Mouse (Mus musculus): Measurements from ENCODE around the gene Trarg1. TPM values are rescaled to one million over a fixed set of nuclear protein-coding genes. Genes with fewer than 3 reads are reported as not detected.

Trarg1 gene
- polyA plus RNA-seq, 1 experiment from 2014 or later, result 0.23 TPM

- Histone ChIP-seq H3K4me3 (ENCODE audit: low read depth, low read length) (no peak overlapping the region), H3K9ac (ENCODE audit: low read length) (no peak overlapping the region), H3K27me3 (replicated peaks; ENCODE audit: control insufficient read depth, insufficient read depth, low read length) (peaks cover 18% of the 10 kb centered on the region; the same call in 1 of the 2 replicates), H3K9me3 (replicated peaks; ENCODE audit: control insufficient read depth, low read length) (no peaks in the 10 kb centered on the region), H3K36me3 (ENCODE audit: control insufficient read depth, insufficient read depth, low read length) (no peaks in the 10 kb centered on the region), H3K4me2 (ENCODE audit: low read length) (peak overlapping the region; percentile 42), H3K27ac (ENCODE audit: low read depth, low read length) (peak overlapping the region; percentile 72), H3K4me1 (ENCODE audit: control insufficient read depth, insufficient read depth, low read length) (peaks cover 15% of the 10 kb centered on the region)
- peak; percentile 85 for DNase-seq (ENCODE audit: low spot score)
- 6% methylated on average over 9 of the region's 9 CpGs for WGBS
- peak; percentile 52 for ATAC-seq
Measured at GRCm38 (mm10) chr11:76647500-76647899, 32.1 kb upstream of the Trarg1 start.

- H3K27me3 ChIP-seq (replicated peaks; ENCODE audit: control insufficient read depth, insufficient read depth, low read length), result peaks cover 6% of the 10 kb centered on the region; the same call in 1 of the 2 replicates
- no peak for DNase-seq (ENCODE audit: low spot score)
- H3K4me2 ChIP-seq (ENCODE audit: low read length), result no peak overlapping the region
- no peaks in the 10 kb centered on the region for H3K9me3 ChIP-seq (replicated peaks; ENCODE audit: control insufficient read depth, low read length)
- 61% methylated on average over 14 of the region's 14 CpGs for WGBS
- no peaks in the 10 kb centered on the region for H3K36me3 ChIP-seq (ENCODE audit: control insufficient read depth, insufficient read depth, low read length)
- no peak overlapping the region for H3K27ac ChIP-seq (ENCODE audit: low read depth, low read length)
- no peak overlapping the region for H3K4me3 ChIP-seq (ENCODE audit: low read depth, low read length)
- peaks cover 9% of the 10 kb centered on the region for H3K4me1 ChIP-seq (ENCODE audit: control insufficient read depth, insufficient read depth, low read length)
- no peak for ATAC-seq
- no peak overlapping the region for H3K9ac ChIP-seq (ENCODE audit: low read length)
Measured at GRCm38 (mm10) chr11:76650862-76651560, 28.6 kb upstream of the Trarg1 start.

GRCm38 (mm10) chr11:76652838-76653334 lies 26.7 kb upstream of the Trarg1 start:
- H3K9me3 ChIP-seq (replicated peaks; ENCODE audit: control insufficient read depth, low read length), result no peaks in the 10 kb centered on the region
- H3K27me3 ChIP-seq (replicated peaks; ENCODE audit: control insufficient read depth, insufficient read depth, low read length), result peaks cover 6% of the 10 kb centered on the region; the same call in 1 of the 2 replicates
- 45% methylated on average over 3 of the region's 3 CpGs for WGBS
- H3K4me2 ChIP-seq (ENCODE audit: low read length), result no peak overlapping the region
- H3K4me1 ChIP-seq (ENCODE audit: control insufficient read depth, insufficient read depth, low read length), result no peaks in the 10 kb centered on the region
- no peak overlapping the region for H3K27ac ChIP-seq (ENCODE audit: low read depth, low read length)
- H3K9ac ChIP-seq (ENCODE audit: low read length), result no peak overlapping the region
- H3K36me3 ChIP-seq (ENCODE audit: control insufficient read depth, insufficient read depth, low read length), result no peaks in the 10 kb centered on the region
- ATAC-seq (no peak), DNase-seq (ENCODE audit: low spot score) (no peak)
- H3K4me3 ChIP-seq (ENCODE audit: low read depth, low read length), result no peak overlapping the region

- Histone ChIP-seq H3K27me3 (replicated peaks; ENCODE audit: control insufficient read depth, insufficient read depth, low read length) (peaks cover 4% of the 10 kb centered on the region; the same call in 1 of the 2 replicates), H3K9me3 (replicated peaks; ENCODE audit: control insufficient read depth, low read length) (no peaks in the 10 kb centered on the region), H3K9ac (ENCODE audit: low read length) (no peak overlapping the region), H3K4me2 (ENCODE audit: low read length) (no peak overlapping the region), H3K27ac (ENCODE audit: low read depth, low read length) (no peak overlapping the region), H3K4me3 (ENCODE audit: low read depth, low read length) (no peak overlapping the region), H3K36me3 (ENCODE audit: control insufficient read depth, insufficient read depth, low read length) (no peaks in the 10 kb centered on the region), H3K4me1 (ENCODE audit: control insufficient read depth, insufficient read depth, low read length) (no peaks in the 10 kb centered on the region)
- DNase-seq (ENCODE audit: low spot score) (peak; percentile 81), ATAC-seq (no peak)
- WGBS, result 6% methylated on average over 10 of the region's 10 CpGs
Measured at GRCm38 (mm10) chr11:76655106-76655505, 24.5 kb upstream of the Trarg1 start.

- no peak overlapping the region for H3K4me2 ChIP-seq (ENCODE audit: low read length)
- H3K36me3 ChIP-seq (ENCODE audit: control insufficient read depth, insufficient read depth, low read length), result no peaks in the 10 kb centered on the region
- H3K27ac ChIP-seq (ENCODE audit: low read depth, low read length), result no peak overlapping the region
- 42% methylated on average over 4 of the region's 4 CpGs for WGBS
- H3K4me1 ChIP-seq (ENCODE audit: control insufficient read depth, insufficient read depth, low read length), result no peaks in the 10 kb centered on the region
- DNase-seq (ENCODE audit: low spot score) (no peak), ATAC-seq (no peak)
- no peak overlapping the region for H3K4me3 ChIP-seq (ENCODE audit: low read depth, low read length)
- H3K27me3 ChIP-seq (replicated peaks; ENCODE audit: control insufficient read depth, insufficient read depth, low read length), result no peaks in the 10 kb centered on the region
- H3K9ac ChIP-seq (ENCODE audit: low read length), result no peak overlapping the region
- H3K9me3 ChIP-seq (replicated peaks; ENCODE audit: control insufficient read depth, low read length), result no peaks in the 10 kb centered on the region
Measured at GRCm38 (mm10) chr11:76657450-76657970, 22.1 kb upstream of the Trarg1 start.

GRCm38 (mm10) chr11:76659138-76659930 lies 20.3 kb upstream of the Trarg1 start:
- no peak for DNase-seq (ENCODE audit: low spot score)
- H3K4me2 ChIP-seq (ENCODE audit: low read length), result no peak overlapping the region
- H3K9me3 ChIP-seq (replicated peaks; ENCODE audit: control insufficient read depth, low read length), result no peaks in the 10 kb centered on the region
- H3K9ac ChIP-seq (ENCODE audit: low read length), result no peak overlapping the region
- no peak overlapping the region for H3K4me3 ChIP-seq (ENCODE audit: low read depth, low read length)
- H3K4me1 ChIP-seq (ENCODE audit: control insufficient read depth, insufficient read depth, low read length), result no peaks in the 10 kb centered on the region
- no peaks in the 10 kb centered on the region for H3K36me3 ChIP-seq (ENCODE audit: control insufficient read depth, insufficient read depth, low read length)
- WGBS, result 78% methylated on average over 14 of the region's 14 CpGs
- H3K27ac ChIP-seq (ENCODE audit: low read depth, low read length), result no peak overlapping the region
- no peak for ATAC-seq
- H3K27me3 ChIP-seq (replicated peaks; ENCODE audit: control insufficient read depth, insufficient read depth, low read length), result peaks cover 4% of the 10 kb centered on the region; the same call in 1 of the 2 replicates

GRCm38 (mm10) chr11:76661790-76662468 lies 17.7 kb upstream of the Trarg1 start:
- 76% methylated on average over 7 of the region's 7 CpGs for WGBS

GRCm38 (mm10) chr11:76666002-76666649 lies 13.5 kb upstream of the Trarg1 start:
- peak overlapping the region; percentile 49; the same call in 1 of the 2 replicates for H3K9ac ChIP-seq (ENCODE audit: low read length)
- DNase-seq (ENCODE audit: low spot score), result peak; percentile 10
- ATAC-seq, result no peak
- H3K4me3 ChIP-seq (ENCODE audit: low read depth, low read length), result peak overlapping the region; percentile 28
- H3K4me1 ChIP-seq (ENCODE audit: control insufficient read depth, insufficient read depth, low read length), result no peaks in the 10 kb centered on the region
- H3K27ac ChIP-seq (ENCODE audit: low read depth, low read length), result no peak overlapping the region
- H3K9me3 ChIP-seq (replicated peaks; ENCODE audit: control insufficient read depth, low read length), result no peaks in the 10 kb centered on the region
- H3K27me3 ChIP-seq (replicated peaks; ENCODE audit: control insufficient read depth, insufficient read depth, low read length), result peaks cover 47% of the 10 kb centered on the region
- WGBS, result 8% methylated on average over 35 of the region's 35 CpGs
- peak overlapping the region; percentile 47 for H3K4me2 ChIP-seq (ENCODE audit: low read length)
- H3K36me3 ChIP-seq (ENCODE audit: control insufficient read depth, insufficient read depth, low read length), result no peaks in the 10 kb centered on the region

More at GRCm38 (mm10) chr11:76661790-76662468, 17.7 kb upstream of the Trarg1 start:
- H3K4me3 ChIP-seq (ENCODE audit: low read depth, low read length), result no peak overlapping the region
- no peak for ATAC-seq
- no peak overlapping the region for H3K9ac ChIP-seq (ENCODE audit: low read length)
- no peak overlapping the region for H3K4me2 ChIP-seq (ENCODE audit: low read length)
- no peaks in the 10 kb centered on the region for H3K4me1 ChIP-seq (ENCODE audit: control insufficient read depth, insufficient read depth, low read length)
- H3K27me3 ChIP-seq (replicated peaks; ENCODE audit: control insufficient read depth, insufficient read depth, low read length), result peaks cover 26% of the 10 kb centered on the region
- DNase-seq (ENCODE audit: low spot score), result no peak
- no peaks in the 10 kb centered on the region for H3K36me3 ChIP-seq (ENCODE audit: control insufficient read depth, insufficient read depth, low read length)
- no peaks in the 10 kb centered on the region for H3K9me3 ChIP-seq (replicated peaks; ENCODE audit: control insufficient read depth, low read length)
- H3K27ac ChIP-seq (ENCODE audit: low read depth, low read length), result no peak overlapping the region

Data from forebrain, embryonic 14.5 days (tissue).